15 mouse cellular contexts compared by ENCODE assay signal in genomic region chr13:38602966-38603365, GRCm38 (mm10). TPM values are rescaled to one million over a fixed set of nuclear protein-coding genes. Genes with fewer than 3 reads are reported as not detected.
DNase-seq lines count a peak whose midpoint lies in the region; ATAC-seq and TF ChIP-seq lines count a peak whose summit lies in the region.
"Had no signal": no experiment of that assay in that cellular context is flagged by ENCODE, and none has a peak within 500 bp of the region (broad histone marks: within the 10 kb centered on the region; RNA-seq: fewer than 3 reads in every experiment).

No protein-coding gene starts in this region.

- ATAC-seq in heart, embryonic 12.5 days (ENCODE audit: insufficient number of reproducible peaks, low FRiP score) = no peak
- no peak for ATAC-seq in stomach, postnatal 0 days (ENCODE audit: low FRiP score, low TSS enrichment)
- ATAC-seq in intestine, embryonic 15.5 days = no peak

- no peaks in the 10 kb centered on the region for H3K27me3 ChIP-seq in heart, embryonic 12.5 days (replicated peaks)
- no peaks in the 10 kb centered on the region for H3K27me3 ChIP-seq in stomach, postnatal 0 days (ENCODE audit: control insufficient read depth, insufficient read depth, low read length)
- no peaks in the 10 kb centered on the region for H3K27me3 ChIP-seq in thymus, adult 2 months (ENCODE audit: control insufficient read depth, insufficient read depth, low read length)
- no peaks in the 10 kb centered on the region for H3K27me3 ChIP-seq in intestine, embryonic 15.5 days (replicated peaks)
- H3K27me3 ChIP-seq: hindbrain, embryonic 15.5 days; limb, embryonic 13.5 days; megakaryocyte, embryonic 14.5 days had no signal

- peak overlapping the region; percentile 56; the same call in 1 of the 2 replicates for H3K27ac ChIP-seq in heart, embryonic 12.5 days (ENCODE audit: poor library complexity, severe bottlenecking)
- H3K27ac ChIP-seq in stomach, postnatal 0 days (replicated peaks) = no peak overlapping the region
- no peak overlapping the region for H3K27ac ChIP-seq in thymus, adult 2 months (ENCODE audit: control insufficient read depth, insufficient read depth, low read length)
- H3K27ac ChIP-seq in intestine, embryonic 15.5 days = no peak overlapping the region
- H3K27ac ChIP-seq: gastrocnemius, adult 2 months; hindbrain, embryonic 15.5 days; limb, embryonic 13.5 days had no signal

- no peak for TF ChIP-seq CTCF in stomach, postnatal 0 days (IDR thresholded peaks at IDR 0.05; ENCODE audit: low read depth)
- TF ChIP-seq CTCF in thymus, adult 2 months (IDR thresholded peaks at IDR 0.05; ENCODE audit: borderline replicate concordance, control insufficient read depth, extremely low read depth, insufficient read depth, low read length, poor library complexity) = no peak

- no peaks in the 10 kb centered on the region for H3K9me3 ChIP-seq in heart, embryonic 12.5 days (replicated peaks)
- H3K9me3 ChIP-seq in stomach, postnatal 0 days (ENCODE audit: control insufficient read depth, low read length) = no peaks in the 10 kb centered on the region
- H3K9me3 ChIP-seq in intestine, embryonic 15.5 days = no peaks in the 10 kb centered on the region
- H3K9me3 ChIP-seq: hindbrain, embryonic 15.5 days; limb, embryonic 13.5 days; megakaryocyte, embryonic 14.5 days had no signal

- peak overlapping the region; percentile 34 for H3K4me2 ChIP-seq in heart, embryonic 12.5 days
- H3K4me2 ChIP-seq in stomach, postnatal 0 days (replicated peaks; ENCODE audit: low read depth) = 0 out of 2 replicates have a peak overlapping the region, but pooled peaks have one; percentile 26
- H3K4me2 ChIP-seq in intestine, embryonic 15.5 days (replicated peaks) = no peak overlapping the region
- H3K4me2 ChIP-seq: hindbrain, embryonic 15.5 days; limb, embryonic 13.5 days had no signal

- no peak for TF ChIP-seq EP300 in stomach, postnatal 0 days (optimal IDR thresholded peaks at IDR 0.05)

- no peak overlapping the region; the same call in 1 of the 2 replicates for H3K9ac ChIP-seq in heart, embryonic 12.5 days
- H3K9ac ChIP-seq in stomach, postnatal 0 days (ENCODE audit: low read length) = no peak overlapping the region
- H3K9ac ChIP-seq in intestine, embryonic 15.5 days = no peak overlapping the region
- H3K9ac ChIP-seq: hindbrain, embryonic 15.5 days; limb, embryonic 13.5 days had no signal

- H3K4me1 ChIP-seq in heart, embryonic 12.5 days (replicated peaks) = peaks cover 24% of the 10 kb centered on the region
- H3K4me1 ChIP-seq in stomach, postnatal 0 days (replicated peaks; ENCODE audit: control insufficient read depth, insufficient read depth) = 0 out of 2 replicates have a peak, but pooled peaks cover 2% of the 10 kb centered on the region
- H3K4me1 ChIP-seq in thymus, adult 2 months (replicated peaks; ENCODE audit: control insufficient read depth, insufficient read depth, low read length) = no peaks in the 10 kb centered on the region
- H3K4me1 ChIP-seq in intestine, embryonic 15.5 days (replicated peaks) = no peaks in the 10 kb centered on the region
- H3K4me1 ChIP-seq: hindbrain, embryonic 15.5 days; limb, embryonic 13.5 days; megakaryocyte, embryonic 14.5 days had no signal

- TF ChIP-seq POLR2A in thymus, adult 2 months (IDR thresholded peaks at IDR 0.05; ENCODE audit: control insufficient read depth, extremely low read depth, insufficient read depth, low read length, poor library complexity) = no peak

- H3K4me3 ChIP-seq in heart, embryonic 12.5 days = no peak overlapping the region
- H3K4me3 ChIP-seq in stomach, postnatal 0 days (ENCODE audit: low read depth, low read length) = no peak overlapping the region
- H3K4me3 ChIP-seq in thymus, adult 2 months (ENCODE audit: control insufficient read depth, insufficient read depth, low read length) = no peak overlapping the region
- H3K4me3 ChIP-seq in intestine, embryonic 15.5 days (replicated peaks) = no peak overlapping the region
- H3K4me3 ChIP-seq: gastrocnemius, adult 2 months; hindbrain, embryonic 15.5 days; limb, embryonic 13.5 days; megakaryocyte, embryonic 14.5 days had no signal

- peaks cover 12% of the 10 kb centered on the region; the same call in 1 of the 2 replicates for H3K36me3 ChIP-seq in heart, embryonic 12.5 days
- H3K36me3 ChIP-seq in stomach, postnatal 0 days (ENCODE audit: control insufficient read depth, insufficient read depth, low read length) = no peaks in the 10 kb centered on the region
- H3K36me3 ChIP-seq in thymus, adult 2 months (ENCODE audit: control insufficient read depth, insufficient read depth, low read length) = no peaks in the 10 kb centered on the region
- no peaks in the 10 kb centered on the region for H3K36me3 ChIP-seq in intestine, embryonic 15.5 days
- H3K36me3 ChIP-seq: hindbrain, embryonic 15.5 days had no signal

- 84% methylated on average over 13 of the region's 13 CpGs for WGBS in heart, embryonic 12.5 days
- WGBS in stomach, postnatal 0 days = 59% methylated on average over 13 of the region's 13 CpGs
- 96% methylated on average over 13 of the region's 13 CpGs for WGBS in thymus, adult 2 months
- 80% methylated on average over 13 of the region's 13 CpGs for WGBS in intestine, embryonic 15.5 days

- DNase-seq in heart, postnatal 4 days = no peak
- peak; percentile 24 for DNase-seq in left cerebral cortex, adult 11 months (ENCODE audit: low spot score)
- DNase-seq in left cerebral cortex, postnatal 10 days (ENCODE audit: extremely low spot score in 1 of 2, low spot score in 2 of 2) = no peak
- DNase-seq in frontal cortex, adult 2 months (ENCODE audit: extremely low spot score in 1 of 2, low spot score in 1 of 2) = peak; percentile 32 to 75
- no peak for DNase-seq in stomach, postnatal 0 days (ENCODE audit: low spot score)
- DNase-seq in thymus, adult 2 months = no peak
- DNase-seq: cerebellum, adult 11 months; embryo, embryonic 11 days; gastrocnemius, adult 2 months; lung, adult 2 months had no signal

- intact Hi-C loops in left cerebral cortex, postnatal 10 days (cut with DNase I) = no loop called here

RNA-seq across cellular contexts. Expression of gene Bloc1s5, which starts 31.9 kb away (rescaled TPM):
- polyA plus RNA-seq in heart, embryonic 12.5 days (2016; fragmentation: Nextera tagmentation; extraction: Ambion mirVana) = 16.9 and 17.8 TPM in 2 replicates
- 10 to 100 TPM; 12.3 to 12.8 TPM for total RNA-seq in heart, postnatal 4 days (2021)
- total RNA-seq in left cerebral cortex, postnatal 10 days (2021) = 10 to 100 TPM in 1 of 2 experiments, 1 to 10 TPM in 1; 9.4 to 13.2 TPM
- 8.4 and 9.0 TPM in 2 replicates for polyA plus RNA-seq in frontal cortex, adult 2 months (2012; rRNA removed)
- polyA plus RNA-seq in stomach, postnatal 0 days (2015; fragmentation: Nextera tagmentation; extraction: Ambion mirVana) = 12.2 and 12.5 TPM in 2 replicates
- 2.7 and 3.5 TPM in 2 replicates for polyA plus RNA-seq in thymus, adult 2 months (2012; rRNA removed)
- polyA plus RNA-seq in intestine, embryonic 15.5 days (2015; fragmentation: Nextera tagmentation; extraction: Ambion mirVana) = 14.3 and 15.9 TPM in 2 replicates

RNA-seq across cellular contexts. Expression of gene Eef1e1, which starts 55.9 kb away (rescaled TPM):
- 36.8 and 37.1 TPM in 2 replicates for polyA plus RNA-seq in heart, embryonic 12.5 days (2016; fragmentation: Nextera tagmentation; extraction: Ambion mirVana)
- total RNA-seq in heart, postnatal 4 days (2021) = 10 to 100 TPM; 20.3 to 24.9 TPM
- 10 to 100 TPM; 46.2 to 46.9 TPM for total RNA-seq in left cerebral cortex, postnatal 10 days (2021)
- 17.7 and 21.3 TPM in 2 replicates for polyA plus RNA-seq in frontal cortex, adult 2 months (2012; rRNA removed)
- 24.5 and 25.6 TPM in 2 replicates for polyA plus RNA-seq in stomach, postnatal 0 days (2015; fragmentation: Nextera tagmentation; extraction: Ambion mirVana)
- 11.3 and 12.3 TPM in 2 replicates for polyA plus RNA-seq in thymus, adult 2 months (2012; rRNA removed)
- 53.4 TPM in 2 replicates for polyA plus RNA-seq in intestine, embryonic 15.5 days (2015; fragmentation: Nextera tagmentation; extraction: Ambion mirVana)

Comparison
In these comparisons a context has a peak if more than half of its experiments do, and no peak if none do; other contexts are left out.
1. DNase-seq: peak in left cerebral cortex, adult 11 months (single experiment) and frontal cortex, adult 2 months (2 of 2); none in heart, postnatal 4 days (single experiment), left cerebral cortex, postnatal 10 days (0 of 2), stomach, postnatal 0 days (single experiment) and thymus, adult 2 months (single experiment).